Mouse (Mus musculus) brain, embryonic 14.5 days (tissue): Measurements from ENCODE around the gene Btbd1.

Source experiments
- CTCF ChIP-seq: fragments of 200-500 bp; IDR thresholded peaks from 2 replicates; pipeline ENCODE4 v1.5.1; 2012; ENCODE audit warnings: inconsistent platforms, mild to moderate bottlenecking, moderate library complexity, borderline replicate concordance; ENCODE audit not compliant: insufficient read depth, insufficient read length; ENCODE audit errors: extremely low read depth
- POLR2A ChIP-seq: fragments of 200-500 bp; IDR thresholded peaks from 2 replicates; pipeline ENCODE4 v1.6.1; 2012; ENCODE audit warnings: mild to moderate bottlenecking, inconsistent platforms, borderline replicate concordance; ENCODE audit not compliant: poor library complexity, insufficient read depth, insufficient read length, severe bottlenecking; ENCODE audit errors: extremely low read depth

DNA sequence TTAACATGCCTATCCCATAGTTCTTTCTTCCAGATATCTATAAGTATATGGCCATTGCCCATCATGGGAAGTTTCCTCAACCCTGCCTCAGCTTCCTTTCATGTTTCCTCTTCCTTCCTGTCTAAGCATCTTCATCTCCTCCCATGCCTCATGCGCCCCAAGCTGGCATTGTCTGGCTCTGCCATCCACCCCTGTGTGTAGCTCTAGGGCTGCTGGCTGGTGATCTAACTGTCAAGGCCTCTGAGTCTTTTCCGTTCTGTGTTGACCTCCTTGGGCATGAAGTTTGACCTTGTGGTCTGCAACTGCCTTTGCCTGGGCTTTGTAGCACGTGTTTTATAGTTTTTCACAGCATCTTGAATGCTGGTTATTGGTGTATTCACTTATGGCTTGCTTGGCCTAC is 16.1 kb upstream of the Btbd1 start:
- no peak for TF ChIP-seq CTCF
- no peak for TF ChIP-seq POLR2A
